Mouse (Mus musculus) ES-E14 (cell line): ENCODE results near the gene Snx7.

Experiments used
- CHD2 ChIP-seq: IDR thresholded peaks from 2 replicates; pipeline ENCODE4 v1.6.1; 2014; ENCODE audit warnings: mild to moderate bottlenecking, low read depth, low read length, inconsistent platforms
- HCFC1 ChIP-seq: IDR thresholded peaks from 2 replicates; pipeline ENCODE4 v1.6.1; 2012; ENCODE audit warnings: low read length, inconsistent platforms, borderline replicate concordance; ENCODE audit not compliant: insufficient read depth
- MAFK ChIP-seq: IDR thresholded peaks from 2 replicates; pipeline ENCODE4 v1.6.1; 2014; ENCODE audit warnings: mild to moderate bottlenecking, low read depth, low read length, inconsistent platforms; ENCODE audit not compliant: insufficient read depth
- ZNF384 ChIP-seq: IDR thresholded peaks from 2 replicates; pipeline ENCODE4 v1.6.1; 2012; ENCODE audit warnings: low read depth, low read length, inconsistent platforms

DNA sequence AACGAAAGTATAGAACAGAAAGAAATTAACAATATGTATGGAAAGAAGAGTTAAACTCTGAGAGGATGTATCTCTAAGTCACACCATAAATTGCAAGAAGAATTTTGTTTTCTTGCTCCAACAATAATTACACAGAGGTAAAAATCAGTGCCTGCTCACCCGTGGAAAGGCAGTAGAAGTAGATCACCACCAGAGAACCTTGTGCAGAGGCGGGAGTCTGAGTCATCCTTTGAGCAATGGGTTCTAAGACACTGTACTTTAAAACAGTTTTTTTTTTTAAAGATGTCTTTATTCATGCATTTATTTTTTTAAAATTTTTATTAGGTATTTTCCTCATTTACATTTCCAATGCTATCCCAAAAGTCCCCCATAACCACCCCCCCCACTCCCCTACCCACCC, 9.7 kb downstream of the Snx7 start:
- TF ChIP-seq MAFK (no peak), ZNF384 (no peak), CHD2 (no peak), HCFC1 (no peak)
